Mouse (Mus musculus): ENCODE measurements at regions not wholly inside any gene's neighbourhood (a gene's known extent, or its start where the extent isn't known, plus 50 kb on each side); places are given as distances from the start of the nearest gene placed in this dataset.

DNA sequence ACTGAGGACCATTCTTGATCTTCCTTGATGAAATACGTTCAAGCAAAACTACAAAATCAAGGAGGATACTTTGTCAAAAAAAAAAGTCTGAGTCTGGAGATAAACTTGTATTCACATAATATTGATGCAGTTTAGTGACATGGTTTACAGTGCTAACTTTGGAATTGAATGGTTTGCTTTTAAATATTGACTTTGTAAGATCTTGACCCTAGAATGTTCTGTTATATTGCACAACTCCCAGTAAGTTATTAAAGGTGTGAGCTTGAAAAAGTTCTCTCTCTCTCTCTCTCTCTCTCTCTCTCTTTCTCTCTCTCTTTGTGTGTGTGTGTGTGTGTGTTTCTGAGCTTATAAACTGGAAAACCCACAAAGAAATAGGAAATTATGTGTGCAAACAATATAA, 186.9 kb upstream of the Bdnf start:
- no peaks in the 10 kb centered on the region for H3K27me3 ChIP-seq (ENCODE audit: insufficient read depth, low read length)
- H3K4me3 ChIP-seq (replicated peaks; ENCODE audit: low read length), result no peak overlapping the region
- no peaks in the 10 kb centered on the region for H3K9me3 ChIP-seq (ENCODE audit: low read length)
- TF ChIP-seq NANOG (IDR thresholded peaks at IDR 0.05; ENCODE audit: borderline replicate concordance, low read length), result no peak
- TF ChIP-seq CTCF (conservative IDR thresholded peaks at IDR 0.05; ENCODE audit: low read length), result no peak
- H3K36me3 ChIP-seq (ENCODE audit: insufficient read depth, low read length), result no peaks in the 10 kb centered on the region
- H3K4me1 ChIP-seq (replicated peaks; ENCODE audit: low read depth, low read length), result no peaks in the 10 kb centered on the region

DNA sequence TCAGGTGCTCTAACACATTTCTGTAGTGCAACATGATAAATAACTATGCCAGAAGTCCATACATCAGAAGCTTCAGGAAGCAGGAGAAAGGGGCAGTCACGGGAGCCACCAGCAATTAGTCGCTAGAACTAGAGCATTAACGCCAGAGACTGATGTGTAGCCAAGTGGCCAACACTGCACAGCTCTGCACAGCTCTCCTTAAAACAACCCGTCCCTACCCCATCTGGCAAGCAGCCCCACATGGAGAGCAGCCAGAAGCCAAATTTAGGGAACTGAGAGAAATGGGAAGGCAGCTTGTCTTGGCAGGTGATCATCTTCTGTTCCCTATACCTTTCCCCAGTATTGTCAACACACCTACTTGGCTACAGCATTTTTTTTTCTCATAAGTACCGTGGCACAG, 172.3 kb upstream of the Bdnf start:
- no peaks in the 10 kb centered on the region for H3K36me3 ChIP-seq (ENCODE audit: insufficient read depth, low read length)
- H3K4me3 ChIP-seq (replicated peaks; ENCODE audit: low read length), result no peak overlapping the region
- TF ChIP-seq CTCF (conservative IDR thresholded peaks at IDR 0.05; ENCODE audit: low read length), result no peak
- no peak for TF ChIP-seq NANOG (IDR thresholded peaks at IDR 0.05; ENCODE audit: borderline replicate concordance, low read length)
- no peak for TF ChIP-seq POU5F1 (IDR thresholded peaks at IDR 0.05; ENCODE audit: borderline replicate concordance, low read length)
- H3K27me3 ChIP-seq (ENCODE audit: insufficient read depth, low read length), result no peaks in the 10 kb centered on the region
- no peaks in the 10 kb centered on the region for H3K9me3 ChIP-seq (ENCODE audit: low read length)
- no peaks in the 10 kb centered on the region for H3K4me1 ChIP-seq (replicated peaks; ENCODE audit: low read depth, low read length)

DNA sequence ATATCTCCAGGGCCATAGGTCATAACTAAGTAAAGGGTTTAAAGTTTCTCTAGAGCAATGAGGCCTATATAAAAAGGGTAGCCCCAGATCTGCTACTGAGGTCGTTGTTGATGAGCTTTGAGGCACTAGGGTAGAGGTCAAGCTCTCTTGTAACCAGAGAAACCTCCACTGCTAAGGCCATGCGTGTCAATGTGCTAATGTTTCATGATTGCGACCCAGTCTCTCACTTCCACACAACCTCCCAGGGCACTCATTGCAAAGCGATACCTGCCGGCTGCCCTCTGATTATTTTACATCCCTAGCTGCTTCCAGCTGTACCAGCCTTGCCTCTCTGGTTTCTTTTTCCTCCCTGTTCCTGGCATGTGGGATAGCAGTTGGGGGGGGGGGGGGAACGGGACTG, 169.6 kb upstream of the Bdnf start:
- no peaks in the 10 kb centered on the region for H3K36me3 ChIP-seq (ENCODE audit: insufficient read depth, low read length)
- H3K4me3 ChIP-seq (replicated peaks; ENCODE audit: low read length), result no peak overlapping the region
- no peaks in the 10 kb centered on the region for H3K4me1 ChIP-seq (replicated peaks; ENCODE audit: low read depth, low read length)
- no peaks in the 10 kb centered on the region for H3K9me3 ChIP-seq (ENCODE audit: low read length)
- TF ChIP-seq NANOG (IDR thresholded peaks at IDR 0.05; ENCODE audit: borderline replicate concordance, low read length) (no peak), CTCF (conservative IDR thresholded peaks at IDR 0.05; ENCODE audit: low read length) (no peak), POU5F1 (IDR thresholded peaks at IDR 0.05; ENCODE audit: borderline replicate concordance, low read length) (no peak)
- H3K27me3 ChIP-seq (ENCODE audit: insufficient read depth, low read length), result no peaks in the 10 kb centered on the region

DNA sequence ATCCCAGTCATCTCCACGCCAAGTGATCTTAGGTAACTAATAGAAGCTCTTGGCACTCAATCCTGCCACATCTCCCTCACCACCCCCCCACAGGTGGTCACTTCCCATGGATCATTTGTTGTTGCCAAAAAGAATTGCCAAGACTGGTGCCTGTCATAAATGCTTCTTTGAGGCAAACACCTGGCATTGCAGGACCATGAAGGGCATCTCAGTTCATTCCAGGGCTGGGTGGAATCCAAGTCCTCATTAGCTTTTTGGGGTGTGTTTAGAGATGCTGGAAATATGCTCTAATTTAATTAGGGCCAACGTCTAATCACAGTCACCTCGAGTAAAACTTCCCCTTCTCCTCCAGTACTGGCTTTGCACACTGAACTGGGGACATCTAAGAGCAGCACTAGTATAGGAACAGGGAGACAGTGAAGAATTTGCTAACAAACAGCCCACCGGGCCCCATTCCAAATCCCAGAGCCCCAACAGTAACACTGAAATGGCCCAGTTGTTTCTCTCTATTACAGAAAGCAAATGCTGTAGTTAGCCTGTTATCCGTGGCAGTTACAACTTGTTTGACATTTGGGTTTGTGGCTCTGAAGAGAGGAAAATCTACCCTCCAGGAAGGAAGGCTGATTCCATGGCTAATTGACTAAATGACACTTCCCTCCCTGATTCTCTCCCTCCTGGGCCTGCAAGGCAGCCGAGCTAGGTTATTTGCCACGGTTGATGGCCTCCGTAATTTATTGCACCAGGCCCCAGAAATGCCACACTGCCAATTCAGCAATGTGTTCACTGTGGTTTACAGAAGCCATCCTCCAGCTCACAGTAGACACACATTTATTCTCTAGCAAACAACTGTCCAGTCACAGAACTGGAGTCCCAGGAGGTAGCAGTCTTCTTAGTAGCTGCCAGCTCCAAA, 164.2 kb upstream of the Bdnf start:
- H3K4me1 ChIP-seq (replicated peaks; ENCODE audit: low read depth, low read length), result no peaks in the 10 kb centered on the region
- no peaks in the 10 kb centered on the region for H3K36me3 ChIP-seq (ENCODE audit: insufficient read depth, low read length)
- TF ChIP-seq CTCF (conservative IDR thresholded peaks at IDR 0.05; ENCODE audit: low read length) (no peak), POU5F1 (IDR thresholded peaks at IDR 0.05; ENCODE audit: borderline replicate concordance, low read length) (no peak), NANOG (IDR thresholded peaks at IDR 0.05; ENCODE audit: borderline replicate concordance, low read length) (no peak)
- no peaks in the 10 kb centered on the region for H3K27me3 ChIP-seq (ENCODE audit: insufficient read depth, low read length)
- H3K9me3 ChIP-seq (ENCODE audit: low read length), result no peaks in the 10 kb centered on the region
- no peak overlapping the region for H3K4me3 ChIP-seq (replicated peaks; ENCODE audit: low read length)

DNA sequence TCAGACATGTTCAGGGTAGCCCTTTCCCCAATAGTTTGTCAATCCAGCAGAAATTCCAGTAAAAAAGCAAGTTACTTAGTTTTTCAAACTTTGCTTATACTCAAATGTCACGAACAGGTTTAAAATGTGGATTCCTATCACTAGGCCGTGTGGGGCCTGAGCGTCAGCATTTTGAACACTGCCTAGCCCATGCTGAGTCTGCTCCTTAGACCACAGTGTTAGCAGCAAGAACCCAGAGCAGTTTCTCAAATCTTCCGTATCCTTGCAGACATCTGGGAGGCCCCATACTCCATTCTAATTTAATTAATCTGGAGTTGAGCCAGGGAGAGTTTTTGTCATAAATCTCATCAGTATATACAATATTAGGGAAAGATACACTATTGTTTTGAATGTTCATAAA, 163.4 kb upstream of the Bdnf start:
- Histone ChIP-seq H3K9me3 (ENCODE audit: low read length) (no peaks in the 10 kb centered on the region), H3K27me3 (ENCODE audit: insufficient read depth, low read length) (no peaks in the 10 kb centered on the region), H3K4me3 (replicated peaks; ENCODE audit: low read length) (no peak overlapping the region), H3K36me3 (ENCODE audit: insufficient read depth, low read length) (no peaks in the 10 kb centered on the region), H3K4me1 (replicated peaks; ENCODE audit: low read depth, low read length) (no peaks in the 10 kb centered on the region)
- no peak for TF ChIP-seq POU5F1 (IDR thresholded peaks at IDR 0.05; ENCODE audit: borderline replicate concordance, low read length)
- no peak for TF ChIP-seq CTCF (conservative IDR thresholded peaks at IDR 0.05; ENCODE audit: low read length)
- no peak for TF ChIP-seq NANOG (IDR thresholded peaks at IDR 0.05; ENCODE audit: borderline replicate concordance, low read length)

DNA sequence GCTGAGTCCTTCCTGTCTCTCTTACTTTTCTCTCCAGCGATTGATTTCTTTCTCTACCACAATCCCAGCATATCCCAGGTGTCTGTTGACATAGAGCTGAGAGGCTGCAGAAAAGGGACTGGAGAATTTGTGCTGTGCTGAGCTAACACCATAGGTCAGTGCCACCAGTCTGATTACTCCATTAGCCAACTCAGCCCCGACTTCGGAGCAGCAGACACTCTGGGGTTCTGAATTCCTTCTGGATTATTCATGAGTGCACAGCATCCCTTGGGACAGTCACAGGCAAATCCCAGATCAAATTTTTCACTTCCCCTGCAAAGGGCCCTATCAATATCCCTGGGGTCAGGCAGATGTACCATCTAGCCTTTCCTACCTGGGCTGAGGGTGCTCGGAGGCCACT, 155.2 kb upstream of the Bdnf start:
- Histone ChIP-seq H3K9me3 (ENCODE audit: low read length) (no peaks in the 10 kb centered on the region), H3K36me3 (ENCODE audit: insufficient read depth, low read length) (no peaks in the 10 kb centered on the region), H3K27me3 (ENCODE audit: insufficient read depth, low read length) (no peaks in the 10 kb centered on the region), H3K4me3 (replicated peaks; ENCODE audit: low read length) (no peak overlapping the region), H3K4me1 (replicated peaks; ENCODE audit: low read depth, low read length) (no peaks in the 10 kb centered on the region)
- TF ChIP-seq POU5F1 (IDR thresholded peaks at IDR 0.05; ENCODE audit: borderline replicate concordance, low read length) (no peak), CTCF (conservative IDR thresholded peaks at IDR 0.05; ENCODE audit: low read length) (no peak), NANOG (IDR thresholded peaks at IDR 0.05; ENCODE audit: borderline replicate concordance, low read length) (no peak)

DNA sequence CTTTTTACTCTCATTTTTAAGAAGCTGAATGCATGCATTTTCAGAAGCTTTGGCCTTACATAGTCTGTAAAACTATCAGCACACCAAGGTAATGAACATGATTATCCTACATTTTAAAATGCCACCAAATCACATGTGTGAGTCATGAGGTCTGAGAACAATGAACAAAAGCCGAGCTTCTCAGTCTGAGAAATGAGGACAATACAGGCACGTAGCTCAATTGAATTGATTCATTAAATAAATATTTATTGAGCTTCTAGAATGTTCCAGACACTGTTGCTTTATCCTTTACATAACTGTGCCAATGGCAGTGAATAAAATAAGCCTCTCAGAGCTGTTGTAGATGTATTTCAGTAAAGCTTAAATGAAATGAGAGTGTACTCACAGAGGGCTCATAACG, 154.0 kb upstream of the Bdnf start:
- no peak overlapping the region for H3K4me3 ChIP-seq (replicated peaks; ENCODE audit: low read length)

DNA sequence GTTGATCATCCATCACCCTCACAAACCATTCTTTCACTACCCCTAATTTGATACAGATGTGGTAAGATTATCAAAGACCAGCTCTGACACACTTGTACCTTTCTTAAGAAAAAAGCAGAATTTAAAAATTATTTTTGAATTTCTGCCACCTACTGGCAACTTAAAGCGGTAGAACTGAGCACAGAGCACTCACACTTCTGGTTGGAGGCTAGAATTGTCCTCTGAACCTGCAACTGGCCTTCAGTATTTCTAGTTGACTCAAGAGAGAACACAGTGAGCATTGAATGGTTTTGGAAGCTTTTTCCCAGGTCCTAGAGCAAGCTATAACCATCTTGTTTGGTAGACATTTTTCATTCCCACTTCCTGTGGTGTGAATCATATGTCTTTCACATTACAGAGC, 135.0 kb upstream of the Bdnf start:
- H3K36me3 ChIP-seq (ENCODE audit: insufficient read depth, low read length), result no peaks in the 10 kb centered on the region
- peaks cover 5% of the 10 kb centered on the region; the same call in 1 of the 2 replicates for H3K4me1 ChIP-seq (replicated peaks; ENCODE audit: low read depth, low read length)
- no peaks in the 10 kb centered on the region for H3K27me3 ChIP-seq (ENCODE audit: insufficient read depth, low read length)
- TF ChIP-seq POU5F1 (IDR thresholded peaks at IDR 0.05; ENCODE audit: borderline replicate concordance, low read length) (no peak), CTCF (conservative IDR thresholded peaks at IDR 0.05; ENCODE audit: low read length) (no peak), NANOG (IDR thresholded peaks at IDR 0.05; ENCODE audit: borderline replicate concordance, low read length) (no peak)
- H3K9me3 ChIP-seq (ENCODE audit: low read length), result no peaks in the 10 kb centered on the region
- no peak overlapping the region for H3K4me3 ChIP-seq (replicated peaks; ENCODE audit: low read length)

More for the DNA sequence above, 154.0 kb upstream of the Bdnf start:
- no peaks in the 10 kb centered on the region for H3K9me3 ChIP-seq (ENCODE audit: low read length)
- H3K36me3 ChIP-seq (ENCODE audit: insufficient read depth, low read length), result no peaks in the 10 kb centered on the region
- TF ChIP-seq CTCF (conservative IDR thresholded peaks at IDR 0.05; ENCODE audit: low read length) (no peak), POU5F1 (IDR thresholded peaks at IDR 0.05; ENCODE audit: borderline replicate concordance, low read length) (no peak), NANOG (IDR thresholded peaks at IDR 0.05; ENCODE audit: borderline replicate concordance, low read length) (no peak)
- H3K27me3 ChIP-seq (ENCODE audit: insufficient read depth, low read length), result no peaks in the 10 kb centered on the region
- H3K4me1 ChIP-seq (replicated peaks; ENCODE audit: low read depth, low read length), result no peaks in the 10 kb centered on the region

Measured in E14TG2a.4 (cell line).